Comparison of ENCODE assay signal across 25 mouse cellular contexts in genomic region chr8:120016424-120016823, GRCm38 (mm10). TPM values are rescaled to one million over a fixed set of nuclear protein-coding genes. Genes with fewer than 3 reads are reported as not detected.
DNase-seq lines count a peak whose midpoint lies in the region; ATAC-seq and TF ChIP-seq lines count a peak whose summit lies in the region.
"Had no signal": no experiment of that assay in that cellular context is flagged by ENCODE, and none has a peak within 500 bp of the region (broad histone marks: within the 10 kb centered on the region; RNA-seq: fewer than 3 reads in every experiment).

No protein-coding gene starts in this region.

- no peak for DNase-seq in liver, embryonic 13.5 days
- DNase-seq in liver, embryonic 11.5 days (ENCODE audit: low spot score), result no peak
- no peak for DNase-seq in Patski (ENCODE audit: low read depth, low spot score)
- DNase-seq in stomach, postnatal 0 days (ENCODE audit: low spot score), result no peak
- DNase-seq in forebrain, embryonic 14.5 days (ENCODE audit: low spot score), result no peak
- no peak for DNase-seq in kidney, postnatal 10 days
- DNase-seq in layer of hippocampus, postnatal 36 days, result no peak
- DNase-seq: cerebellum, adult 11-12 months; cerebellum, postnatal 14 days; embryo, embryonic 11 days; heart, adult 11 months; liver; lung, adult 2 months; lung, postnatal 14 days; midbrain, embryonic 14.5 days had no signal

- in situ Hi-C loops in Patski (cut with MboI; ENCODE audit: low pct_unique_long_range_greater_than_20kb), result no loop called here

- CTCF ChIA-PET in Patski (lab: Charles Lee), result interaction anchor here (1.3 kb wide), 1 partner anchor 30 kb away, joined by 3 read pairs; no protein-coding TSS in a partner anchor

- H3K4me3 ChIP-seq in liver, embryonic 13.5 days (replicated peaks), result no peak overlapping the region
- H3K4me3 ChIP-seq in liver, embryonic 11.5 days (ENCODE audit: low read depth, low read length), result no peak overlapping the region
- no peak overlapping the region for H3K4me3 ChIP-seq in stomach, postnatal 0 days (ENCODE audit: low read depth, low read length)
- no peak overlapping the region for H3K4me3 ChIP-seq in forebrain, embryonic 14.5 days (ENCODE audit: low read depth, low read length)
- H3K4me3 ChIP-seq: embryonic facial prominence, embryonic 13.5 days; forebrain, embryonic 15.5 days; kidney, embryonic 15.5 days; limb, embryonic 10.5 days; megakaryocyte, embryonic 14.5 days; neural tube, embryonic 13.5 days had no signal

- no peak for TF ChIP-seq EP300 in stomach, postnatal 0 days (optimal IDR thresholded peaks at IDR 0.05)

- H3K36me3 ChIP-seq in liver, embryonic 13.5 days, result no peaks in the 10 kb centered on the region
- H3K36me3 ChIP-seq in liver, embryonic 11.5 days (ENCODE audit: control insufficient read depth, insufficient read depth, low read length), result no peaks in the 10 kb centered on the region
- H3K36me3 ChIP-seq in stomach, postnatal 0 days (ENCODE audit: control insufficient read depth, insufficient read depth, low read length), result peaks cover 3% of the 10 kb centered on the region; the same call in 1 of the 2 replicates
- H3K36me3 ChIP-seq in forebrain, embryonic 14.5 days (ENCODE audit: control insufficient read depth, insufficient read depth, low read length), result no peaks in the 10 kb centered on the region
- H3K36me3 ChIP-seq: embryonic facial prominence, embryonic 13.5 days; forebrain, embryonic 15.5 days; kidney, embryonic 15.5 days; limb, embryonic 10.5 days; neural tube, embryonic 13.5 days had no signal

- 0 out of 2 replicates have a peak, but pooled peaks cover 3% of the 10 kb centered on the region for H3K27me3 ChIP-seq in liver, embryonic 13.5 days
- H3K27me3 ChIP-seq in liver, embryonic 11.5 days (replicated peaks; ENCODE audit: control insufficient read depth, insufficient read depth, low read length), result no peaks in the 10 kb centered on the region
- H3K27me3 ChIP-seq in Patski, result no peaks in the 10 kb centered on the region
- no peaks in the 10 kb centered on the region for H3K27me3 ChIP-seq in stomach, postnatal 0 days (ENCODE audit: control insufficient read depth, insufficient read depth, low read length)
- H3K27me3 ChIP-seq in forebrain, embryonic 14.5 days (replicated peaks; ENCODE audit: control insufficient read depth, insufficient read depth, low read length), result no peaks in the 10 kb centered on the region
- H3K27me3 ChIP-seq: embryonic facial prominence, embryonic 13.5 days; forebrain, embryonic 15.5 days; neural tube, embryonic 13.5 days had no signal

- no peak overlapping the region for H3K9ac ChIP-seq in liver, embryonic 13.5 days
- no peak overlapping the region for H3K9ac ChIP-seq in liver, embryonic 11.5 days (ENCODE audit: low read depth, low read length)
- H3K9ac ChIP-seq in stomach, postnatal 0 days (ENCODE audit: low read length), result no peak overlapping the region
- H3K9ac ChIP-seq in forebrain, embryonic 14.5 days (ENCODE audit: low read length), result no peak overlapping the region
- H3K9ac ChIP-seq: embryonic facial prominence, embryonic 13.5 days; forebrain, embryonic 15.5 days; kidney, embryonic 15.5 days; neural tube, embryonic 13.5 days had no signal

- no peak overlapping the region for H3K4me2 ChIP-seq in liver, embryonic 13.5 days
- H3K4me2 ChIP-seq in liver, embryonic 11.5 days, result no peak overlapping the region
- no peak overlapping the region for H3K4me2 ChIP-seq in stomach, postnatal 0 days (replicated peaks; ENCODE audit: low read depth)
- H3K4me2 ChIP-seq in forebrain, embryonic 14.5 days (ENCODE audit: low read length), result no peak overlapping the region
- H3K4me2 ChIP-seq: embryonic facial prominence, embryonic 13.5 days; forebrain, embryonic 15.5 days; heart, embryonic 11.5 days; kidney, embryonic 15.5 days; neural tube, embryonic 13.5 days had no signal

- peaks cover 4% of the 10 kb centered on the region; the same call in 1 of the 2 replicates for H3K4me1 ChIP-seq in liver, embryonic 13.5 days (replicated peaks)
- H3K4me1 ChIP-seq in liver, embryonic 11.5 days (replicated peaks; ENCODE audit: control insufficient read depth, insufficient read depth, low read length), result peaks cover 4% of the 10 kb centered on the region; the same call in 1 of the 2 replicates
- peaks cover 5% of the 10 kb centered on the region; the same call in 1 of the 2 replicates for H3K4me1 ChIP-seq in stomach, postnatal 0 days (replicated peaks; ENCODE audit: control insufficient read depth, insufficient read depth)
- H3K4me1 ChIP-seq in forebrain, embryonic 14.5 days (ENCODE audit: control insufficient read depth, insufficient read depth, low read length), result no peaks in the 10 kb centered on the region
- H3K4me1 ChIP-seq: forebrain, embryonic 15.5 days had no signal

- no peak overlapping the region for H3K27ac ChIP-seq in liver, embryonic 13.5 days
- no peak overlapping the region for H3K27ac ChIP-seq in liver, embryonic 11.5 days (ENCODE audit: low read depth, low read length)
- no peak overlapping the region for H3K27ac ChIP-seq in stomach, postnatal 0 days (replicated peaks)
- no peak overlapping the region for H3K27ac ChIP-seq in forebrain, embryonic 14.5 days (ENCODE audit: low read depth, low read length)
- H3K27ac ChIP-seq: embryonic facial prominence, embryonic 13.5 days; forebrain, embryonic 15.5 days; kidney, embryonic 15.5 days; limb, embryonic 10.5 days; neural tube, embryonic 13.5 days had no signal

- POLR2A ChIA-PET in Patski (lab: Charles Lee), result interaction anchor here (0.7 kb wide), 1 partner anchor 577 kb away, joined by 4 read pairs; no protein-coding TSS in a partner anchor

- WGBS in liver, embryonic 13.5 days (ENCODE audit: insufficient replicate concordance), result 17% methylated on average over 7 of the region's 7 CpGs
- 44% methylated on average over 7 of the region's 7 CpGs for WGBS in liver, embryonic 11.5 days
- WGBS in stomach, postnatal 0 days, result 68% methylated on average over 7 of the region's 7 CpGs
- WGBS in forebrain, embryonic 14.5 days, result 81% methylated on average over 7 of the region's 7 CpGs

- peak; percentile 16; the same call in 1 of the 2 replicates for ATAC-seq in liver, embryonic 13.5 days (ENCODE audit: low read depth)
- ATAC-seq in liver, embryonic 11.5 days (replicated peaks; ENCODE audit: low FRiP score), result no peak
- peak; percentile 41 for ATAC-seq in Patski
- ATAC-seq in megakaryocyte, adult 5-6 weeks (ENCODE audit: poor library complexity, severe bottlenecking), result peak; percentile 84
- 0 out of 2 replicates have a peak, but pooled peaks have one; percentile 6 for ATAC-seq in stomach, postnatal 0 days (ENCODE audit: low FRiP score, low TSS enrichment)
- ATAC-seq in forebrain, embryonic 14.5 days, result no peak
- ATAC-seq: forebrain, embryonic 15.5 days; intestine, postnatal 0 days had no signal

- TF ChIP-seq CTCF in Patski (IDR thresholded peaks at IDR 0.05), result no peak
- TF ChIP-seq CTCF in stomach, postnatal 0 days (IDR thresholded peaks at IDR 0.05; ENCODE audit: low read depth), result no peak

- no peaks in the 10 kb centered on the region for H3K9me3 ChIP-seq in liver, embryonic 13.5 days (replicated peaks)
- H3K9me3 ChIP-seq in liver, embryonic 11.5 days (ENCODE audit: control insufficient read depth, low read length), result no peaks in the 10 kb centered on the region
- H3K9me3 ChIP-seq in stomach, postnatal 0 days (ENCODE audit: control insufficient read depth, low read length), result no peaks in the 10 kb centered on the region
- H3K9me3 ChIP-seq in forebrain, embryonic 14.5 days (replicated peaks; ENCODE audit: control insufficient read depth, low read length), result no peaks in the 10 kb centered on the region
- H3K9me3 ChIP-seq: embryonic facial prominence, embryonic 13.5 days; forebrain, embryonic 15.5 days; kidney, embryonic 15.5 days; limb, embryonic 10.5 days; neural tube, embryonic 13.5 days had no signal

RNA-seq across cellular contexts. Expression of gene Crispld2, which starts 24.2 kb away (rescaled TPM):
- polyA plus RNA-seq in liver, embryonic 13.5 days (2015; fragmentation: Nextera tagmentation; extraction: Ambion mirVana), result 0.74 and 0.80 TPM in 2 replicates
- 3.8 and 4.4 TPM in 2 replicates for polyA plus RNA-seq in liver, embryonic 11.5 days (2014; fragmentation: Nextera tagmentation; extraction: Ambion mirVana)
- polyA plus RNA-seq in Patski (2021), result 1.1 TPM
- total RNA-seq in megakaryocyte, adult 5-6 weeks (2015), result 6.4 and 8.8 TPM in 2 replicates
- 7.8 and 10.5 TPM in 2 replicates for total RNA-seq in megakaryocyte, adult 5-6 weeks (2017)
- polyA plus RNA-seq in stomach, postnatal 0 days (2015; fragmentation: Nextera tagmentation; extraction: Ambion mirVana), result 29.2 and 29.6 TPM in 2 replicates
- 0.79 and 0.95 TPM in 2 replicates for polyA plus RNA-seq in forebrain, embryonic 14.5 days (2014; fragmentation: Nextera tagmentation; extraction: Ambion mirVana)
- 1 to 10 TPM; 1.6 to 2.0 TPM for total RNA-seq in layer of hippocampus, postnatal 36 days (2021)
- total RNA-seq: CH12.LX had no signal

Comparison
In these comparisons a context has a peak if more than half of its experiments do, and no peak if none do; other contexts are left out.
1. ATAC-seq: peak in liver, embryonic 13.5 days (single experiment), Patski (single experiment), megakaryocyte, adult 5-6 weeks (single experiment) and stomach, postnatal 0 days (single experiment); none in liver, embryonic 11.5 days (single experiment) and forebrain, embryonic 14.5 days (single experiment).